Mouse (Mus musculus) kidney, postnatal 4 days (tissue): Measurements from ENCODE around the gene Gm17334.

ENCODE experiments used
- DNase-seq, 2 experiments: peaks; one replicate each; pipeline ENCODE4 v3.0.0; 2021; ENCODE audit warnings: mixed read lengths in 2 of 2

The Gm17334 gene

GRCm38 (mm10) chr11:53773087-53773486, at the start of gene Gm17334:
Gm17334 (minus strand) TSS chr11:53773187.
- no peak for DNase-seq

DNA sequence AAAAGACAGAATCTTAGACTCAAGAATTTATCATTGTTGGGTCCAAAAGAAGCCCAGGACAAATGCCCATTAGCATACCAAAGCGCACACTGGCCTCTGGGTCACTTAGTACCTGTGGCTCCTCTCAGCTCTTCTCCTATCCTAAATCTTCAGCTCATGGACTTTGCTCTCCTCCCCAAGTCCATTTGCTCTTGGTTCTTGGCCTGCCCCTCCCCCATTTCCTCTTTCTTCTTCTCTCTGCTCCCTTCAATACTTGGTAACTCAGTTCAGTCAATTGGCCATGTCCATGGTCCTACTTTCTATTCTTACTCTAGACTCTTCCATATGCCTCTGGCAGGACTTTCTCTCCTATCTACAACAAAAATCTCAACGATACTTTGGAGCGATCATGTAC, 49.0 kb upstream of the Gm17334 start:
- no peak for DNase-seq

DNA sequence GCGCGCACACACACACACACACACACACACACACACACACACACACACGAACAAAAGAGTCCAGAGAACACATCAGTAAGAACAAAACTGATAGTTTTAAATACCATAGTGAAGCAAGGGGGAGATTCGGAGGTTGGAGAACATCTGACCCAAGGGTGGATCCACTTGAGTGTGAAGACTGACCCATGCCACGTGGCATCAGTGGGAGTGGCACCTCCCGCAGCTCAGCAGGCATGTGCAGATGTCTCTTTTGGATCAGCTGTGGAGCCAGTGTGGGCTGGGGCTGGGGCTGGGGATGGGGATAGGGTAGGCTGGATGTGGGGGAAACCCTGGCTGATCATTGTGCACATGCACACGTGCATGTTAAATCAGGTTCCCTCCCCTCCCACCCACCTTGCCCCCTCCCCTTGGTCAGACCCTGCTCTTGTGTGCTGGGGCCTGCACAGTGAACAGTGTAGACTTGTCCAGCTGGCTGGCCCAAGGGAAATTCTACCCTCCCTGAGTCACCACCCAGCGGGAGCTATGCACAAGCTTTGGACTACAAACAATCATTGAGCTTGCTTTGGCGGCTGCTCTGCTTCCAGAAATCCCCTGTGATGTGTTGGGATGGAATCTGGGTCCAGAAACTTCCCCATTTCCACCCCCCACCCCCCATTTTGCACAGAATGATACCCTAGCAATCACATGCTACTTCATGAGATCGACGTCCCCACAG, 48.4 kb upstream of the Gm17334 start:
- no peak for DNase-seq

- DNase-seq: no peak
Observed at GRCm38 (mm10) chr11:53820516-53821170, 47.7 kb upstream of the Gm17334 start.

DNA sequence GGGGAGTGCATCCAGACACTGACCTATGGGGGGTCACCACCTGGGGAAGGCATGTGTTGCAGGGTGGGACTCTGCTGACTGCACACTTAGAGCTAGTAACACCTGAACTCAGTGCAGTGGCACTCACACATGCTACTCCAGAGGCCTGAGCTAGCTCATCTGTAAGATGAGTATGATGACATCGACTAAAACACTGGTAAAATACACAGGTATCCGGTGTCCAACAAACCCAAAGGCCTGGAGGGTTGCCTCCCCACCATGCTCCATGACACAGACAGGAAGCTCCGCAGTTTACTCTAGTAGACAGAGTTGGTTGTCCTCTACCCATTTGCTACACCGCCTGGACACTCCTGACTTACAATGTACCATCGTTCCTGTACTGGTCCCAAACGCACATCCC, 46.5 kb upstream of the Gm17334 start:
- no peak for DNase-seq

GRCm38 (mm10) chr11:53818794-53819193, 45.8 kb upstream of the Gm17334 start:
- DNase-seq: peak in 1 of 2 experiments; percentile 31

GRCm38 (mm10) chr11:53816841-53817375, 43.9 kb upstream of the Gm17334 start:
- no peak for DNase-seq

- no peak for DNase-seq
Observed at GRCm38 (mm10) chr11:53814810-53815209, 41.8 kb upstream of the Gm17334 start.

DNA sequence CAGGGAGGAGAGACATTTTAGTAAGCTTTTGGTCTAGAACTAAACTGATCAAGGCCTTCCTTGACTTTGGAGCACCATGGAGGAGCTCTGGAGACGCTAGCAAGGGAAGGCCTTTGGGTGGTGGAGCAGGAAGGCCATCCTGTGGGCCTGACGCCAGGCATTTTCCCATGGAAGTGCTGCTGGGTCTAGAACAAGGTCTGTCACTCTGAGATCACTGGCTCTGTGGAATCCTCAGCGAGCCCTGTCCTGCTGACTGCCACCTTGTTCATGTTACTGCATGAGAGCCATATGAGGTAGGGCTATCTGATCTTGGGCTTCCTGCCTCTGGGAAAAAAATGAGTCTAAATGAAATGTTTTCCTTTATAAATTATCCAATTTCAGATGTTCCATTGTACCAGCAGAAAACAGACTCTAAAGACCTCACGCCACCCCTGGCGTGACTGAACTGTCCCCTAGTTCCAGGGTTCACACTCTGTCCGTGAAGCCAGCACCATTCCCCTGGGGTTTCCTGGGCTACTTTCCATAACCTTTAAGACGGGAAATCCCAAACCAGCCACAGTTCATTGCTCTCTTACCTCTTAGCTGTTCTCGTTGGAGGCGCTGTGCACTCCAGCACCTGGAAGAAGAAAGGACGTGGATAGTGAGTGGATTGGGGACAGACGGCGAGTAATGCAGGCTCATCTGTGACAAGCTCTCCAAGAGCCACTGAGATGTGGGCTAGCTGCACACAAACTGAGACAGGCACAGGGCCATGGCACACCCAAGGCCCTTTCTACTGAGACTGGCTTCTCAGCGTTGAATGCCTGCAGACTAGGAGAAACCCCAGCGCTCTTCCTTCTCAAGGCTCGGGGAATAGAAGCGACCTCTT, 40.2 kb upstream of the Gm17334 start:
- DNase-seq: peak; percentile 30 to 60

DNA sequence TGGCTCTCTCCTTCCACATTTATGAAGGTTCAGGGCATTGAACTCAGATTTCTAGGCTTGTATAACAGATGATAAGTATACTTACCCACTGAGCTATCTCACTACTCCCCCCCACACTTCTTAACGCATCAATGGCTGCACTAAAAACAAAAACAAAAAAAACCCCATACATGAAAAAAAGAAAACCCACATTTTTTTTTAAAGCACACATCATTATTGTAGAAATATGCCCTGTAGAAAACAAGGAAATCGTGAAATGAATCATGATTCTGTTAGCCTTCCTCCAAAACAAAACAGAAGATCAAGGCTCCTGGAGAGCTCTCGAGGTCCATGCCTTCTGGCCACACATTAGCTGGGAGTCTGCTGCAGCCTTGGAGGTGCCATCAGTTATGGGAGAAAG, 38.3 kb upstream of the Gm17334 start:
- no peak for DNase-seq

DNA sequence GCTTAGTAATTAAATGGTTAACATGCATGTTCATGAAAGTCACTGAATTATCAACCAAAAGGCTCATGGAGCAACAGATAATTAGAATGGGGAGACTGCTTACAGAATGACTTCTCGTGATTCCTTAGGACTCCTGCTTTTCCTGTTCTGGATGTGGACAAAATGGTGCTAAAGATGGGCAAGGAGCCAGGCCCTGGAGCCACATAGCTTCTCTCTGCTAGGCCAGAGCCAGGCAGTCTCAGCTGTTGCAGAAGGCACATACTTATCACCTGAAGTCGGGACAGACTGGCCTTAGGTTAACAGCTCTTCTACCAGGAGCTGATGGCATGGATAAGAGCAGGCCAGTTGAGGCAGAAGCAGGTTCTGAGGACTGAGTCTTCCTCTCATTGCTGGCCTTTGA, 37.8 kb upstream of the Gm17334 start:
- DNase-seq: no peak

GRCm38 (mm10) chr11:53810156-53810555, 37.2 kb upstream of the Gm17334 start:
- no peak for DNase-seq

GRCm38 (mm10) chr11:53809354-53809753, 36.4 kb upstream of the Gm17334 start:
- no peak for DNase-seq

GRCm38 (mm10) chr11:53805786-53806185, 32.8 kb upstream of the Gm17334 start:
- DNase-seq: peak in 1 of 2 experiments; percentile 12

DNA sequence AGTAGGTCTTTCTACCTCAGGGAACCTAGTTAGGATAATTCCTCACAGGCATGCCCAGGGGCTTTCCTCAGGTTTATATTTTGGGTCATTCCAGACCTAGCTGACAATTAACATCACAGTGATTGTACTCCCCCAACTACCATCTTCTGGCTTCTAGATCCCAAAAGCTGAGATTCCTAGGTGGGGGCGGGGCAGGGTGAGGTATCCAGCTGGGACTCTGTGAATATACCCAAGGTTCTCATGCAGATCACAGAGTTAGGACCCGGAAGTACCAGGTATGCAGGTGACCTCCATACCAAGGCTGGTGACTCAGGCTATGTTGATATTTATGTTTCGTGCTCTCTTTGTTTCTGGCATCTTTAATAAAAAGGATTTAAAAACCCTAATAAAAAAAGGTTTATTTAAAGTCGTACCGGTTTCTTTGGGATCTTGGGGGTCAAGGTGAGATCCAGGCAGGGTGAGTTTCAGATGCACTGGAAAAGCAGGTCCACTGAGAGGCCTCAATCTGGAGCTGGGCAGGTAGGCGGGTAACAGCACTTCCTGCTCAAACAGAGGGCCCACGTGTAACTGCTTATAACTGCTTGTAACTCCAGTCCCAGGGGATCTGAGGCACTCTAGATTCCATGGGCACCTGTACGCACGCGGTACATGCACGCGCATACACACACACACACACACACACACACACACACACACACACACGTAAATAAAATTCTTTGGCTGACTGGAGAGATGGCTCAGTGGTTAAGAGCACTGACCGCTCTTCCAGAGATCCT, 31.8 kb upstream of the Gm17334 start:
- DNase-seq: no peak

GRCm38 (mm10) chr11:53803494-53803893, 30.5 kb upstream of the Gm17334 start:
- no peak for DNase-seq

- DNase-seq: peak; percentile 39 to 49
Observed at GRCm38 (mm10) chr11:53803093-53803492, 30.1 kb upstream of the Gm17334 start.

DNA sequence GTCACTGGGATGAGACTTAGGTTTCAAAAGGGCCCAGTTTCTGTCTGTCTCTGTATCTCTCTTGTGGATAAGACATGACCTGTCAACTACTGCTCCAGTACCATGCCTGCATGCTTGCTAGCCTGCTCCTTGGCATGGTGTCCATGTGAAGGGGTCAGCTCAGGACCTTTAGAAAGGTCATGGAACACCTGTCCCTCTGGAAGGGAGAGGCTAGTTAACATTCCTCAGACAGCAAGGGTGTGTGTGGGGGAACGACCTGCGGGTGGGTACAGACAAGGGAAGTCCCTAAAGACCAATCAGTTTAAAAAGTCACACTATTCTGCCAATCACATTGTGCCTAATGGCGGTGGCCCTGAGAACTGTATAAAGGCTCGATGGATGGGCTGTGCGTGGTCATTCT, 28.0 kb upstream of the Gm17334 start:
- no peak for DNase-seq

DNA sequence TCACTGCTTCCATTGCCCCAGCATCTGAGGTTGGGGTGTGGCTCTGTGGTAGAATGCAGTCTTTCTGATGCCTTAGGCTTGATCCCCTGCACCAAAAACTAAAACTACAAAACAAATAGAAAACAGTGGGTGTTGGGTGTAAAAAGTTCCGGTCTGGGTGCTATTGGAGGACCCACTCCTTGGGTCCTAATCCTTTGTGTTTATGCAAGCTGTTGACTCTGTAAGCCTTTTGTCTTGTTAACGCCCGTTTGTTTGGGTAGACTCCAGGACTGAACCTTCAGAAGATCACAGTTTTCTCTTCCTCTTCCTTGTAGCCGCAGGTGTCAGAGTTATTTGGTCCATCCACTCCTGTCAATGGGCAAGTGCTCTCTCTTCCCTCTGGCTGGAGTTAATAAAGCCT, 27.0 kb upstream of the Gm17334 start:
- DNase-seq: no peak

DNA sequence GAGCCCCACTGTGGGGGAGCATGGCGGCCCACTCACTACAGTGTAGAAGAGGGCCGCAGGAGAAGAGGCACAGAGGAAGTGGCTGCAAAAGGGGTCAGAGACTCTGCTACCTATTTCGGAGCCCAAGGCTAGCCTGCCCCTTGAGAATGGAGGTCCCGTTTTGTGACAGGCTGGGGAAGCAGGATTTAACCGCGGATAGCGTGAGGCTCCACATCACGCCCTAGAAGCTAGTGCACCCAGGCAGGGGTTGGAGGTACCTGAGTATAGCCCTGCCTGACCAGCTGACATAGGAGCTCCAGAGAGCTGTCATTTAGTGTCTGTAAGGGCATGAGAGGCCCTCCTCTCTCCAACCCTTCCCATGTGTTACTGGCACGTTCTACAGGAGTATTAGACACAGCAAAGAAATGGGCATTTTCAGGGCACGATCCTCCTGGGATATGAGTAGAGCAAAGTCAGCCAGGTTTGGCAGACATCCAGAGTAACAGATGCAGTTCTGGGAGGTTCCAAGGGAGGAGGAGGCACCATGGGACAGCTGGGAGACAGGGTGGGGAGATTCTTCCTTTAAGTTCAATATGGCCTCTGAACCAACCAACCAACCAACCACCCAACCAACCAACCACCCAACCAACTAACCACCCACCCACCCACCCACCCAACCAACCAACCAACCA, 25.2 kb upstream of the Gm17334 start:
- peak in 1 of 2 experiments; percentile 4 for DNase-seq

GRCm38 (mm10) chr11:53797386-53797920, 24.5 kb upstream of the Gm17334 start:
- peak in 1 of 2 experiments; percentile 3 for DNase-seq
